Mouse (Mus musculus) urinary bladder, adult 18-20 months (tissue): ENCODE measurements at regions not wholly inside any gene's neighbourhood (a gene's known extent, or its start where the extent isn't known, plus 50 kb on each side); places are given as distances from the start of the nearest gene placed in this dataset.

Experiments
- DNase-seq, 2 experiments: peaks; one replicate each; pipeline ENCODE4 v3.0.0; 2022; ENCODE audit warnings: low spot score in 2 of 2, mixed read lengths in 2 of 2

- no peak for DNase-seq
These were observed 579.2 kb upstream of the Gm26657 start for GRCm38 (mm10) chr4:56160551-56161256.

GRCm38 (mm10) chr4:56157521-56158065 is 582.3 kb upstream of the Gm26657 start:
- no peak for DNase-seq

- no peak for DNase-seq
These were observed 589.2 kb upstream of the Gm26657 start for GRCm38 (mm10) chr4:56150716-56151115.

GRCm38 (mm10) chr4:56143827-56144226 is 596.0 kb upstream of the Gm26657 start:
- no peak for DNase-seq

GRCm38 (mm10) chr4:56136837-56137236 is 603.0 kb upstream of the Gm26657 start:
- no peak for DNase-seq

- DNase-seq: no peak
These were observed 602.1 kb upstream of the Klf4 start for GRCm38 (mm10) chr4:56134350-56134749.

- no peak for DNase-seq
These were observed 595.6 kb upstream of the Klf4 start for GRCm38 (mm10) chr4:56127730-56128482.

GRCm38 (mm10) chr4:56124515-56124914 is 592.2 kb upstream of the Klf4 start:
- no peak for DNase-seq

- peak; percentile 15 to 29 for DNase-seq
These were observed 589.9 kb upstream of the Klf4 start for GRCm38 (mm10) chr4:56122198-56122597.

- no peak for DNase-seq
These were observed 589.4 kb upstream of the Klf4 start for GRCm38 (mm10) chr4:56121664-56122063.

- DNase-seq: no peak
These were observed 588.1 kb upstream of the Klf4 start for GRCm38 (mm10) chr4:56120357-56120756.

GRCm38 (mm10) chr4:56113701-56114196 is 581.5 kb upstream of the Klf4 start:
- peak; percentile 23 to 88 for DNase-seq

GRCm38 (mm10) chr4:56112931-56113700 is 580.9 kb upstream of the Klf4 start:
- DNase-seq: peak in 1 of 2 experiments; percentile 14

GRCm38 (mm10) chr4:56106962-56107361 is 574.7 kb upstream of the Klf4 start:
- no peak for DNase-seq

- no peak for DNase-seq
These were observed 570.0 kb upstream of the Klf4 start for GRCm38 (mm10) chr4:56102314-56102713.

- DNase-seq: no peak
These were observed 558.5 kb upstream of the Klf4 start for GRCm38 (mm10) chr4:56090796-56091195.

- DNase-seq: no peak
These were observed 556.4 kb upstream of the Klf4 start for GRCm38 (mm10) chr4:56088701-56089100.

- DNase-seq: no peak
These were observed 554.0 kb upstream of the Klf4 start for GRCm38 (mm10) chr4:56086306-56086705.

GRCm38 (mm10) chr4:56084205-56084604 is 551.9 kb upstream of the Klf4 start:
- no peak for DNase-seq

GRCm38 (mm10) chr4:56082411-56082810 is 550.1 kb upstream of the Klf4 start:
- DNase-seq: no peak

- no peak for DNase-seq
These were observed 548.7 kb upstream of the Klf4 start for GRCm38 (mm10) chr4:56080960-56081359.
